Mouse (Mus musculus): ENCODE data around the gene St3gal3. TPM values are rescaled to one million over a fixed set of nuclear protein-coding genes. Genes with fewer than 3 reads are reported as not detected.
A peak's percentile ranks its signal among the peaks of the same experiment; 100 is the strongest.

St3gal3 gene
- polyA plus RNA-seq, 1 experiment from 2014 or later = 5.2 TPM

- 69% methylated on average over 7 of the region's 7 CpGs for WGBS (ENCODE audit: insufficient replicate concordance)
- H3K4me3 ChIP-seq (ENCODE audit: low read depth, low read length) = peak overlapping the region; percentile 60; the same call in 1 of the 2 replicates
- H3K36me3 ChIP-seq (ENCODE audit: control insufficient read depth, insufficient read depth, low read length) = peaks cover 12% of the 10 kb centered on the region
- peak overlapping the region; percentile 92; the same call in 1 of the 2 replicates for H3K4me2 ChIP-seq
- 0 out of 2 replicates have a peak overlapping the region, but pooled peaks have one; percentile 10 for H3K9ac ChIP-seq (ENCODE audit: low read depth, low read length)
- no peaks in the 10 kb centered on the region for H3K27me3 ChIP-seq (ENCODE audit: control insufficient read depth, insufficient read depth, low read length)
- ATAC-seq (replicated peaks; ENCODE audit: insufficient number of reproducible peaks, low FRiP score, low TSS enrichment) = no peak
- peaks cover 27% of the 10 kb centered on the region for H3K4me1 ChIP-seq (ENCODE audit: control insufficient read depth, insufficient read depth, low read length)
- H3K27ac ChIP-seq (ENCODE audit: low read depth, low read length) = no peak overlapping the region
- H3K9me3 ChIP-seq (replicated peaks; ENCODE audit: control insufficient read depth, low read length) = no peaks in the 10 kb centered on the region
These were observed 221.9 kb downstream of the St3gal3 start for GRCm38 (mm10) chr4:117912685-117913273.

GRCm38 (mm10) chr4:117912131-117912561 is 222.6 kb downstream of the St3gal3 start:
- 91% methylated on average over 13 of the region's 13 CpGs for WGBS (ENCODE audit: insufficient replicate concordance)
- H3K4me1 ChIP-seq (ENCODE audit: control insufficient read depth, insufficient read depth, low read length) = peaks cover 24% of the 10 kb centered on the region
- ATAC-seq (replicated peaks; ENCODE audit: insufficient number of reproducible peaks, low FRiP score, low TSS enrichment) = no peak

GRCm38 (mm10) chr4:117908834-117909453 is 225.8 kb downstream of the St3gal3 start:
- 85% methylated on average over 8 of the region's 8 CpGs for WGBS (ENCODE audit: insufficient replicate concordance)
- no peaks in the 10 kb centered on the region for H3K27me3 ChIP-seq (ENCODE audit: control insufficient read depth, insufficient read depth, low read length)
- ATAC-seq (replicated peaks; ENCODE audit: insufficient number of reproducible peaks, low FRiP score, low TSS enrichment) = no peak
- peaks cover 17% of the 10 kb centered on the region for H3K4me1 ChIP-seq (ENCODE audit: control insufficient read depth, insufficient read depth, low read length)
- H3K4me3 ChIP-seq (ENCODE audit: low read depth, low read length) = no peak overlapping the region
- H3K27ac ChIP-seq (ENCODE audit: low read depth, low read length) = no peak overlapping the region
- H3K9ac ChIP-seq (ENCODE audit: low read depth, low read length) = no peak overlapping the region
- H3K4me2 ChIP-seq = no peak overlapping the region
- H3K36me3 ChIP-seq (ENCODE audit: control insufficient read depth, insufficient read depth, low read length) = peaks cover 22% of the 10 kb centered on the region
- H3K9me3 ChIP-seq (replicated peaks; ENCODE audit: control insufficient read depth, low read length) = no peaks in the 10 kb centered on the region

More at GRCm38 (mm10) chr4:117912131-117912561, 222.6 kb downstream of the St3gal3 start:
- no peaks in the 10 kb centered on the region for H3K9me3 ChIP-seq (replicated peaks; ENCODE audit: control insufficient read depth, low read length)
- H3K4me2 ChIP-seq = no peak overlapping the region
- H3K27ac ChIP-seq (ENCODE audit: low read depth, low read length) = no peak overlapping the region
- no peak overlapping the region for H3K9ac ChIP-seq (ENCODE audit: low read depth, low read length)
- no peaks in the 10 kb centered on the region for H3K27me3 ChIP-seq (ENCODE audit: control insufficient read depth, insufficient read depth, low read length)
- no peak overlapping the region for H3K4me3 ChIP-seq (ENCODE audit: low read depth, low read length)
- peaks cover 13% of the 10 kb centered on the region for H3K36me3 ChIP-seq (ENCODE audit: control insufficient read depth, insufficient read depth, low read length)

GRCm38 (mm10) chr4:117906196-117906595 is 228.5 kb downstream of the St3gal3 start:
- 86% methylated on average over 3 of the region's 3 CpGs for WGBS (ENCODE audit: insufficient replicate concordance)
- H3K36me3 ChIP-seq (ENCODE audit: control insufficient read depth, insufficient read depth, low read length) = peaks cover 35% of the 10 kb centered on the region

GRCm38 (mm10) chr4:117904761-117905160 is 230.0 kb downstream of the St3gal3 start:
- WGBS (ENCODE audit: insufficient replicate concordance) = 88% methylated on average over 8 of the region's 8 CpGs
- ATAC-seq (replicated peaks; ENCODE audit: insufficient number of reproducible peaks, low FRiP score, low TSS enrichment) = no peak
- H3K9me3 ChIP-seq (replicated peaks; ENCODE audit: control insufficient read depth, low read length) = no peaks in the 10 kb centered on the region
- H3K4me3 ChIP-seq (ENCODE audit: low read depth, low read length) = no peak overlapping the region
- no peak overlapping the region for H3K9ac ChIP-seq (ENCODE audit: low read depth, low read length)
- H3K27me3 ChIP-seq (ENCODE audit: control insufficient read depth, insufficient read depth, low read length) = no peaks in the 10 kb centered on the region
- H3K27ac ChIP-seq (ENCODE audit: low read depth, low read length) = no peak overlapping the region
- peaks cover 43% of the 10 kb centered on the region for H3K36me3 ChIP-seq (ENCODE audit: control insufficient read depth, insufficient read depth, low read length)
- peaks cover 4% of the 10 kb centered on the region; the same call in 1 of the 2 replicates for H3K4me1 ChIP-seq (ENCODE audit: control insufficient read depth, insufficient read depth, low read length)
- H3K4me2 ChIP-seq = no peak overlapping the region

More at GRCm38 (mm10) chr4:117906196-117906595, 228.5 kb downstream of the St3gal3 start:
- Histone ChIP-seq H3K9ac (ENCODE audit: low read depth, low read length) (no peak overlapping the region), H3K9me3 (replicated peaks; ENCODE audit: control insufficient read depth, low read length) (no peaks in the 10 kb centered on the region), H3K27ac (ENCODE audit: low read depth, low read length) (no peak overlapping the region), H3K27me3 (ENCODE audit: control insufficient read depth, insufficient read depth, low read length) (no peaks in the 10 kb centered on the region), H3K4me3 (ENCODE audit: low read depth, low read length) (no peak overlapping the region), H3K4me2 (no peak overlapping the region), H3K4me1 (ENCODE audit: control insufficient read depth, insufficient read depth, low read length) (peaks cover 4% of the 10 kb centered on the region; the same call in 1 of the 2 replicates)
- ATAC-seq (replicated peaks; ENCODE audit: insufficient number of reproducible peaks, low FRiP score, low TSS enrichment) = no peak

GRCm38 (mm10) chr4:117904094-117904493 is 230.6 kb downstream of the St3gal3 start:
- H3K4me2 ChIP-seq = no peak overlapping the region
- peaks cover 4% of the 10 kb centered on the region; the same call in 1 of the 2 replicates for H3K4me1 ChIP-seq (ENCODE audit: control insufficient read depth, insufficient read depth, low read length)
- no peak overlapping the region for H3K27ac ChIP-seq (ENCODE audit: low read depth, low read length)
- H3K36me3 ChIP-seq (ENCODE audit: control insufficient read depth, insufficient read depth, low read length) = peaks cover 49% of the 10 kb centered on the region
- ATAC-seq (replicated peaks; ENCODE audit: insufficient number of reproducible peaks, low FRiP score, low TSS enrichment) = no peak
- no peak overlapping the region for H3K4me3 ChIP-seq (ENCODE audit: low read depth, low read length)
- H3K9ac ChIP-seq (ENCODE audit: low read depth, low read length) = no peak overlapping the region
- H3K27me3 ChIP-seq (ENCODE audit: control insufficient read depth, insufficient read depth, low read length) = no peaks in the 10 kb centered on the region
- 92% methylated on average over 10 of the region's 10 CpGs for WGBS (ENCODE audit: insufficient replicate concordance)
- H3K9me3 ChIP-seq (replicated peaks; ENCODE audit: control insufficient read depth, low read length) = no peaks in the 10 kb centered on the region

GRCm38 (mm10) chr4:117898111-117898510 is 236.6 kb downstream of the St3gal3 start:
- H3K4me1 ChIP-seq (ENCODE audit: control insufficient read depth, insufficient read depth, low read length) = no peaks in the 10 kb centered on the region
- peaks cover 39% of the 10 kb centered on the region for H3K36me3 ChIP-seq (ENCODE audit: control insufficient read depth, insufficient read depth, low read length)
- 73% methylated on average over 3 of the region's 3 CpGs for WGBS (ENCODE audit: insufficient replicate concordance)
- ATAC-seq (replicated peaks; ENCODE audit: insufficient number of reproducible peaks, low FRiP score, low TSS enrichment) = no peak
- H3K27ac ChIP-seq (ENCODE audit: low read depth, low read length) = no peak overlapping the region
- no peak overlapping the region for H3K4me2 ChIP-seq
- no peaks in the 10 kb centered on the region for H3K27me3 ChIP-seq (ENCODE audit: control insufficient read depth, insufficient read depth, low read length)
- H3K9me3 ChIP-seq (replicated peaks; ENCODE audit: control insufficient read depth, low read length) = no peaks in the 10 kb centered on the region
- H3K4me3 ChIP-seq (ENCODE audit: low read depth, low read length) = no peak overlapping the region
- H3K9ac ChIP-seq (ENCODE audit: low read depth, low read length) = no peak overlapping the region

- H3K9me3 ChIP-seq (replicated peaks; ENCODE audit: control insufficient read depth, low read length) = no peaks in the 10 kb centered on the region
- H3K9ac ChIP-seq (ENCODE audit: low read depth, low read length) = no peak overlapping the region
- 92% methylated on average over 6 of the region's 6 CpGs for WGBS (ENCODE audit: insufficient replicate concordance)
- H3K27ac ChIP-seq (ENCODE audit: low read depth, low read length) = no peak overlapping the region
- no peak overlapping the region for H3K4me3 ChIP-seq (ENCODE audit: low read depth, low read length)
- H3K27me3 ChIP-seq (ENCODE audit: control insufficient read depth, insufficient read depth, low read length) = no peaks in the 10 kb centered on the region
- H3K36me3 ChIP-seq (ENCODE audit: control insufficient read depth, insufficient read depth, low read length) = peaks cover 28% of the 10 kb centered on the region
- no peak overlapping the region for H3K4me2 ChIP-seq
- H3K4me1 ChIP-seq (ENCODE audit: control insufficient read depth, insufficient read depth, low read length) = peaks cover 4% of the 10 kb centered on the region
- no peak for ATAC-seq (replicated peaks; ENCODE audit: insufficient number of reproducible peaks, low FRiP score, low TSS enrichment)
These were observed 238.7 kb downstream of the St3gal3 start for GRCm38 (mm10) chr4:117896031-117896430.

Data from heart, embryonic 11.5 days (tissue).